8 mouse cellular contexts compared by ENCODE assay signal in the genomic region with DNA sequence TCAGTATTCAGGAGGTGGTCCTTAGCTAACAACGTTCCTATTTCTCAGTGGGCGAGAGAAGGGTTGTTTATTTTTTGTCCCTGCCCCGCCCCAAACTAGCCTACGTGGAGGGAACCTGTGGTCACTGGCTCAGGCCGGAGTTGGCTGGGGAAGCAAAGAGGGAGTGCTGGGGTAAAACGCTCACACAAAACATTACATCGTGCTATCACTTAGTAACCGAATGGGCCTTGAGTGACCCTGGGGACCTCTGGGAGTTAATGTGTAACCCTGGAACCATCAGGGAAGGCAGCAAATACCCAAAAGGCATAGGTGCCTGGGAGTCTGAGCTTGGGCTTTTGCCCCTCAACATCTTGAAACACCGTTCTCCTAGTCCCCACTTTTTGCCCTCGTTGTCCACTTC. TPM values are rescaled to one million over a fixed set of nuclear protein-coding genes. Genes with fewer than 3 reads are reported as not detected.
DNase-seq lines count a peak whose midpoint lies in the region; ATAC-seq lines count a peak whose summit lies in the region.

No protein-coding gene starts in this region.

- no peaks in the 10 kb centered on the region for H3K27me3 ChIP-seq in heart, embryonic 10.5 days (ENCODE audit: insufficient read depth, poor library complexity, severe bottlenecking)
- H3K27me3 ChIP-seq in hindbrain, embryonic 13.5 days: peaks cover 3% of the 10 kb centered on the region; the same call in 1 of the 2 replicates
- no peaks in the 10 kb centered on the region for H3K27me3 ChIP-seq in liver, embryonic 13.5 days
- H3K27me3 ChIP-seq in neural tube, embryonic 12.5 days (replicated peaks): no peaks in the 10 kb centered on the region

- H3K4me2 ChIP-seq in hindbrain, embryonic 13.5 days: peak overlapping the region; percentile 71
- peak overlapping the region; percentile 81 for H3K4me2 ChIP-seq in liver, embryonic 13.5 days
- H3K4me2 ChIP-seq in neural tube, embryonic 12.5 days (replicated peaks): peak overlapping the region; percentile 91

- H3K4me1 ChIP-seq in heart, embryonic 10.5 days: peaks cover 62% of the 10 kb centered on the region
- peaks cover 63% of the 10 kb centered on the region for H3K4me1 ChIP-seq in hindbrain, embryonic 13.5 days (replicated peaks)
- peaks cover 69% of the 10 kb centered on the region for H3K4me1 ChIP-seq in liver, embryonic 13.5 days (replicated peaks)
- H3K4me1 ChIP-seq in neural tube, embryonic 12.5 days: peaks cover 50% of the 10 kb centered on the region

- H3K4me3 ChIP-seq in heart, embryonic 10.5 days: peak overlapping the region; percentile 76
- H3K4me3 ChIP-seq in hindbrain, embryonic 13.5 days: peak overlapping the region; percentile 55
- H3K4me3 ChIP-seq in liver, embryonic 13.5 days (replicated peaks): peak overlapping the region; percentile 94
- H3K4me3 ChIP-seq in neural tube, embryonic 12.5 days: peak overlapping the region; percentile 54

- peak overlapping the region; percentile 78; the same call in 1 of the 2 replicates for H3K9ac ChIP-seq in hindbrain, embryonic 13.5 days
- H3K9ac ChIP-seq in liver, embryonic 13.5 days: peak overlapping the region; percentile 99
- 0 out of 2 replicates have a peak overlapping the region, but pooled peaks have one; percentile 72 for H3K9ac ChIP-seq in neural tube, embryonic 12.5 days

- peak; percentile 87 for DNase-seq in heart, embryonic 10.5 days (ENCODE audit: low spot score)
- DNase-seq in heart, adult 9 months (ENCODE audit: low spot score in 2 of 2): no peak
- DNase-seq in embryo, embryonic 11 days: peak; percentile 54
- DNase-seq in liver, embryonic 13.5 days: peak; percentile 71
- DNase-seq in gastrocnemius, postnatal 14 days: no peak
- DNase-seq in frontal cortex, adult 2 months (ENCODE audit: extremely low spot score in 1 of 2, low spot score in 1 of 2): no peak

- H3K27ac ChIP-seq in heart, embryonic 10.5 days: peak overlapping the region; percentile 94
- peak overlapping the region; percentile 87; the same call in 1 of the 2 replicates for H3K27ac ChIP-seq in hindbrain, embryonic 13.5 days
- peak overlapping the region; percentile 100 for H3K27ac ChIP-seq in liver, embryonic 13.5 days
- H3K27ac ChIP-seq in neural tube, embryonic 12.5 days: no peak overlapping the region

- H3K36me3 ChIP-seq in heart, embryonic 10.5 days: peaks cover 37% of the 10 kb centered on the region
- peaks cover 32% of the 10 kb centered on the region for H3K36me3 ChIP-seq in hindbrain, embryonic 13.5 days
- peaks cover 36% of the 10 kb centered on the region for H3K36me3 ChIP-seq in liver, embryonic 13.5 days
- H3K36me3 ChIP-seq in neural tube, embryonic 12.5 days: peaks cover 21% of the 10 kb centered on the region

- WGBS in heart, embryonic 10.5 days: 0% methylated on average over 10 of the region's 10 CpGs
- WGBS in hindbrain, embryonic 13.5 days: 2% methylated on average over 10 of the region's 10 CpGs
- 0% methylated on average over 10 of the region's 10 CpGs for WGBS in liver, embryonic 13.5 days (ENCODE audit: insufficient replicate concordance)
- 1% methylated on average over 10 of the region's 10 CpGs for WGBS in neural tube, embryonic 12.5 days

- no peak for ATAC-seq in hindbrain, embryonic 13.5 days (ENCODE audit: low FRiP score)
- peak; percentile 20 for ATAC-seq in liver, embryonic 13.5 days (ENCODE audit: low read depth)
- ATAC-seq in neural tube, embryonic 12.5 days (ENCODE audit: low FRiP score, low read depth): no peak; the same call in 1 of the 2 replicates

- no peaks in the 10 kb centered on the region for H3K9me3 ChIP-seq in heart, embryonic 10.5 days
- H3K9me3 ChIP-seq in hindbrain, embryonic 13.5 days: no peaks in the 10 kb centered on the region
- no peaks in the 10 kb centered on the region for H3K9me3 ChIP-seq in liver, embryonic 13.5 days (replicated peaks)
- no peaks in the 10 kb centered on the region for H3K9me3 ChIP-seq in neural tube, embryonic 12.5 days

- intact Hi-C loops in gastrocnemius, postnatal 14 days (cut with DNase I; ENCODE audit: low total_unique reads): loop anchor here (5.0 kb wide), 1 partner anchor 120 kb away; no protein-coding TSS in a partner anchor

RNA-seq across cellular contexts. Expression of gene Tlcd1, which starts 0.9 kb away (rescaled TPM):
- 16.9 and 18.7 TPM in 2 replicates for polyA plus RNA-seq in heart, embryonic 10.5 days (2016; fragmentation: Nextera tagmentation; extraction: Ambion mirVana)
- 7.0 and 8.3 TPM in 2 replicates for polyA plus RNA-seq in hindbrain, embryonic 13.5 days (2015; fragmentation: Nextera tagmentation; extraction: Ambion mirVana)
- polyA plus RNA-seq in liver, embryonic 13.5 days (2015; fragmentation: Nextera tagmentation; extraction: Ambion mirVana): 50.3 and 54.3 TPM in 2 replicates
- polyA plus RNA-seq in neural tube, embryonic 12.5 days (2016; fragmentation: Nextera tagmentation; extraction: Ambion mirVana): 8.2 and 10.5 TPM in 2 replicates
- total RNA-seq in gastrocnemius, postnatal 14 days (2021): 1 to 10 TPM; 3.5 to 4.4 TPM
- polyA plus RNA-seq in frontal cortex, adult 2 months (2012; rRNA removed): 74.4 and 74.7 TPM in 2 replicates

RNA-seq across cellular contexts. Expression of gene Nek8, which starts 1.0 kb away (rescaled TPM):
- polyA plus RNA-seq in heart, embryonic 10.5 days (2016; fragmentation: Nextera tagmentation; extraction: Ambion mirVana): 15.3 and 16.5 TPM in 2 replicates
- polyA plus RNA-seq in hindbrain, embryonic 13.5 days (2015; fragmentation: Nextera tagmentation; extraction: Ambion mirVana): 6.6 and 6.7 TPM in 2 replicates
- 8.9 and 9.2 TPM in 2 replicates for polyA plus RNA-seq in liver, embryonic 13.5 days (2015; fragmentation: Nextera tagmentation; extraction: Ambion mirVana)
- 10.2 and 11.1 TPM in 2 replicates for polyA plus RNA-seq in neural tube, embryonic 12.5 days (2016; fragmentation: Nextera tagmentation; extraction: Ambion mirVana)
- 1 to 10 TPM; 1.4 to 2.1 TPM for total RNA-seq in gastrocnemius, postnatal 14 days (2021)
- 5.7 and 7.1 TPM in 2 replicates for polyA plus RNA-seq in frontal cortex, adult 2 months (2012; rRNA removed)

RNA-seq across cellular contexts. Expression of gene Rpl23a, which starts 5.9 kb away (rescaled TPM):
- polyA plus RNA-seq in heart, embryonic 10.5 days (2016; fragmentation: Nextera tagmentation; extraction: Ambion mirVana): 863 and 999 TPM in 2 replicates
- polyA plus RNA-seq in hindbrain, embryonic 13.5 days (2015; fragmentation: Nextera tagmentation; extraction: Ambion mirVana): 913 and 965 TPM in 2 replicates
- polyA plus RNA-seq in liver, embryonic 13.5 days (2015; fragmentation: Nextera tagmentation; extraction: Ambion mirVana): 1,033 and 1,075 TPM in 2 replicates
- polyA plus RNA-seq in neural tube, embryonic 12.5 days (2016; fragmentation: Nextera tagmentation; extraction: Ambion mirVana): 895 and 982 TPM in 2 replicates
- 1,000 to 10,000 TPM; 1,019 to 1,174 TPM for total RNA-seq in gastrocnemius, postnatal 14 days (2021)
- 1,050 and 1,099 TPM in 2 replicates for polyA plus RNA-seq in frontal cortex, adult 2 months (2012; rRNA removed)

RNA-seq across cellular contexts. Expression of gene Rab34, which starts 10.8 kb away (rescaled TPM):
- polyA plus RNA-seq in heart, embryonic 10.5 days (2016; fragmentation: Nextera tagmentation; extraction: Ambion mirVana): 63.2 and 88.1 TPM in 2 replicates
- polyA plus RNA-seq in hindbrain, embryonic 13.5 days (2015; fragmentation: Nextera tagmentation; extraction: Ambion mirVana): 53.2 TPM in 2 replicates
- 13.5 and 15.6 TPM in 2 replicates for polyA plus RNA-seq in liver, embryonic 13.5 days (2015; fragmentation: Nextera tagmentation; extraction: Ambion mirVana)
- 71.0 and 76.5 TPM in 2 replicates for polyA plus RNA-seq in neural tube, embryonic 12.5 days (2016; fragmentation: Nextera tagmentation; extraction: Ambion mirVana)
- 10 to 100 TPM; 10.2 to 14.1 TPM for total RNA-seq in gastrocnemius, postnatal 14 days (2021)
- 62.3 and 68.1 TPM in 2 replicates for polyA plus RNA-seq in frontal cortex, adult 2 months (2012; rRNA removed)

RNA-seq across cellular contexts. Expression of gene Traf4, which starts 12.0 kb away (rescaled TPM):
- polyA plus RNA-seq in heart, embryonic 10.5 days (2016; fragmentation: Nextera tagmentation; extraction: Ambion mirVana): 57.9 and 88.7 TPM in 2 replicates
- polyA plus RNA-seq in hindbrain, embryonic 13.5 days (2015; fragmentation: Nextera tagmentation; extraction: Ambion mirVana): 125 and 127 TPM in 2 replicates
- 28.0 and 34.6 TPM in 2 replicates for polyA plus RNA-seq in liver, embryonic 13.5 days (2015; fragmentation: Nextera tagmentation; extraction: Ambion mirVana)
- polyA plus RNA-seq in neural tube, embryonic 12.5 days (2016; fragmentation: Nextera tagmentation; extraction: Ambion mirVana): 153 and 174 TPM in 2 replicates
- 10 to 100 TPM in 1 of 2 experiments, 1 to 10 TPM in 1; 7.6 to 10.2 TPM for total RNA-seq in gastrocnemius, postnatal 14 days (2021)
- polyA plus RNA-seq in frontal cortex, adult 2 months (2012; rRNA removed): 21.3 and 22.0 TPM in 2 replicates

Comparison
In these comparisons a context has a peak if more than half of its experiments do, and no peak if none do; other contexts are left out.
1. DNase-seq: peak in heart, embryonic 10.5 days (single experiment), embryo, embryonic 11 days (single experiment) and liver, embryonic 13.5 days (single experiment); none in heart, adult 9 months (0 of 2), gastrocnemius, postnatal 14 days (single experiment) and frontal cortex, adult 2 months (0 of 2).
2. Peak in every context shown above with its lines, with median percentiles within 50 percentile points of each other: H3K4me3 ChIP-seq, H3K4me2 ChIP-seq and H3K9ac ChIP-seq.